Mouse (Mus musculus) forebrain, embryonic 14.5 days (tissue): Measurements from ENCODE around the gene Ncoa3. TPM values are rescaled to one million over a fixed set of nuclear protein-coding genes. Genes with fewer than 3 reads are reported as not detected.
"Not testable (repeated sequence)": the region's sequence is repeated elsewhere in the genome, so short reads cannot be mapped to it uniquely, and the experiment has no call there.

ENCODE experiments used
- ATAC-seq: fragments of 200-750 bp; cut with Nextera tagmentation; 2 replicates; pipeline ENCODE4 v1.8.0; 2017; ENCODE audit warnings: mild to moderate bottlenecking, moderate library complexity
- DNase-seq: peaks from one replicate; pipeline ENCODE4 v3.0.0-alpha.2; 2015; ENCODE audit warnings: low spot score
- H3K27ac ChIP-seq: fragments of 300-500 bp; sonication (generic); 2 replicates; pipeline ENCODE4 v1.5.1; 2014; ENCODE audit warnings: low read depth, mild to moderate bottlenecking, control low read depth, low read length, moderate library complexity
- H3K27me3 ChIP-seq: fragments of 300-500 bp; sonication (generic); replicated peaks from 2 replicates; pipeline ENCODE4 v1.6.1; 2014; ENCODE audit warnings: low read length, control low read depth, mixed read lengths; ENCODE audit not compliant: control insufficient read depth, insufficient read depth
- H3K36me3 ChIP-seq: fragments of 300-500 bp; sonication (generic); 2 replicates; pipeline ENCODE4 v1.6.1; 2014; ENCODE audit warnings: low read length, control low read depth; ENCODE audit not compliant: control insufficient read depth, insufficient read depth
- H3K4me1 ChIP-seq: fragments of 300-500 bp; sonication (generic); 2 replicates; pipeline ENCODE4 v1.6.1; 2014; ENCODE audit warnings: antibody characterized with exemption, low read length, control low read depth; ENCODE audit not compliant: control insufficient read depth, insufficient read depth
- H3K4me2 ChIP-seq: fragments of 300-500 bp; sonication (generic); 2 replicates; pipeline ENCODE4 v1.6.1; 2014; ENCODE audit warnings: mild to moderate bottlenecking, control low read depth, low read length
- H3K4me3 ChIP-seq: fragments of 300-500 bp; sonication (generic); 2 replicates; pipeline ENCODE4 v1.5.1; 2014; ENCODE audit warnings: low read depth, low read length, control low read depth
- H3K9ac ChIP-seq: fragments of 300-500 bp; sonication (generic); 2 replicates; pipeline ENCODE4 v1.6.1; 2014; ENCODE audit warnings: mild to moderate bottlenecking, low read length, control low read depth, moderate library complexity
- H3K9me3 ChIP-seq: fragments of 300-500 bp; sonication (generic); replicated peaks from 2 replicates; pipeline ENCODE4 v1.6.1; 2016; ENCODE audit warnings: low read length, control low read depth, mixed read lengths; ENCODE audit not compliant: control insufficient read depth
- WGBS: fragments of 180-500 bp; shearing (Covaris S2); extraction: QIAGEN DNeasy Blood & Tissue Kit; methylation state at CpG from one replicate; pipeline ENCODE4 v1.1.7; 2014; 5-methylcytosine and 5-hydroxymethylcytosine counted together
- polyA plus RNA-seq: library from polyadenylated mRNA; unstranded; fragments of >200 nt; fragmentation: Nextera tagmentation; extraction: Ambion mirVana; gene quantifications from 2 replicates; pipeline ENCODE4 v1.2.1, GENCODE M21; 2014

Ncoa3 gene
- polyA plus RNA-seq, result 9.3 and 12.8 TPM in 2 replicates

GRCm38 (mm10) chr2:165992270-165993172 is at the start of gene Ncoa3:
Gene Ncoa3, plus strand, starts transcription at chr2:165992636.
- ATAC-seq, result peak; percentile 99
- peak within 1 kb of the TSS; percentile 78 for H3K27ac ChIP-seq
- H3K9me3 ChIP-seq, result no peaks in the 10 kb centered on the region
- H3K4me1 ChIP-seq, result peaks cover 6% of the 10 kb centered on the region
- H3K27me3 ChIP-seq, result no peaks in the 10 kb centered on the region
- H3K4me2 ChIP-seq, result peak within 1 kb of the TSS; percentile 90
- 3% methylated on average over 82 of the region's 103 CpGs for WGBS
- peak within 1 kb of the TSS; percentile 91 for H3K9ac ChIP-seq
- peak; percentile 97 for DNase-seq
- H3K4me3 ChIP-seq, result peak within 1 kb of the TSS; percentile 95
- no peaks in the 10 kb centered on the region for H3K36me3 ChIP-seq

DNA sequence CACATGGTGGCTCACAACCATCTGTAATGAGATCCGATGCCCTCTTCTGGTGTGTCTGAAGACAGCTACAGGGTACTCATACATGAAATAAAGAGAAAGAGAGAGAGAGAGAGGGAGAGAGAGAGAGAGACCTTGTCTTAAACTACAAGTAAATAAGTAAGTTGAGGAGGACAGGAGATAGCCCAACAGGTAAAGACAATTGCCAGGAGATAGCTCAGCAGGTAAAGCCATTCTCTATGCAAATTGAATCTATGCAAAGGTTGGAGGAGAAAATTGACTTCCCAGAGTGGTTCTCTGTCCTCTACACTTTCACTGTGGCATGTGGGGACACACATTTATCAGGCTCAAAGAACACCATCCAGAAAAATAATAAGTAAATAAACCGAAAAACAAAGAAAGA is 49.3 kb upstream of the Ncoa3 start:
- WGBS, result 94% methylated on average over 2 of the region's 2 CpGs
- H3K9ac ChIP-seq, result no peak overlapping the region
- no peaks in the 10 kb centered on the region for H3K36me3 ChIP-seq
- no peaks in the 10 kb centered on the region for H3K9me3 ChIP-seq
- H3K27ac ChIP-seq, result no peak overlapping the region
- H3K4me3 ChIP-seq, result no peak overlapping the region
- no peak for ATAC-seq
- H3K4me1 ChIP-seq, result no peaks in the 10 kb centered on the region
- H3K27me3 ChIP-seq, result no peaks in the 10 kb centered on the region
- DNase-seq, result no peak
- no peak overlapping the region for H3K4me2 ChIP-seq

DNA sequence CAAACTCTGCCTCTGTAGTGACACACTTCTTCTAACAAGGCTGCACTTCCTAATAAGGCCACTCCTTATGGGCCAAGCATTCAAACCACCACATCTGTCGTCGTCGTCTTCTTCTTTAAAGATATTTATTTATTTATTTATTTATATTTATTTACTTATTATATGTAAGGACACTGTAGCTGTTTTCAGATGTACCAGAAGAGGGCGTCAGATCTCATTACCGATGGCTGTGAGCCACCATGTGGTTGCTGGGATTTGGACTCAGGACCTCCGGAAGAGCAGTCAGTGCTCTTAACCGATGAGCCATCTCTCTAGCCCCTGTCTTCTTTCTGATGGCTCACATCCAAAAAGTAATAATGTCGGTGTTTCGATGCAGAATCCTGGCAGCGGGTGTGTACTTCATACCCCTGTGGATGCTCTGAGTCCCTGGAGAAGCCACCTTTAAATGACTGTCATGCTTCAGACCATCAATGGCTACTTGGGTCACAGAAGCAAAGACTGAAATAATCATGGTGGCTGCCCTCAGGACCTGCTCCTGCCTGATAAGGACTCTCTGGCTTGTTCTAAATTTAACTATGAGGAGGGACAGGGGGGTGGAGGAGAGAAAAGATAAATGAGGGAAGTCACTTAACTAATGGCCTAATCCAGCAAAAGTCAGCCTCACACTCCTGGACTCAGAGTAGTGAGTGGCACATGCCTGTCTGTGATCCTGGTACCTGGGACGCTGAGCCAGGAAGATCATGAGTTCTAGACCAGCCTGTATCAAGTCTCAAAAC is 47.7 kb upstream of the Ncoa3 start:
- Histone ChIP-seq H3K27me3 (no peaks in the 10 kb centered on the region), H3K36me3 (no peaks in the 10 kb centered on the region), H3K9ac (no peak overlapping the region), H3K27ac (no peak overlapping the region), H3K4me3 (no peak overlapping the region), H3K4me1 (no peaks in the 10 kb centered on the region), H3K4me2 (no peak overlapping the region), H3K9me3 (no peaks in the 10 kb centered on the region)
- WGBS, result 77% methylated on average over 11 of the region's 11 CpGs
- no peak for ATAC-seq
- no peak for DNase-seq

- 82% methylated on average over 1 of the region's 1 CpGs for WGBS
- no peaks in the 10 kb centered on the region for H3K9me3 ChIP-seq
- H3K9ac ChIP-seq, result no peak overlapping the region
- H3K27me3 ChIP-seq, result no peaks in the 10 kb centered on the region
- H3K27ac ChIP-seq, result no peak overlapping the region
- ATAC-seq (no peak), DNase-seq (no peak)
- H3K4me1 ChIP-seq, result no peaks in the 10 kb centered on the region
- H3K4me3 ChIP-seq, result no peak overlapping the region
- no peak overlapping the region for H3K4me2 ChIP-seq
- no peaks in the 10 kb centered on the region for H3K36me3 ChIP-seq
These were observed 46.3 kb upstream of the Ncoa3 start for GRCm38 (mm10) chr2:165946046-165946564.

DNA sequence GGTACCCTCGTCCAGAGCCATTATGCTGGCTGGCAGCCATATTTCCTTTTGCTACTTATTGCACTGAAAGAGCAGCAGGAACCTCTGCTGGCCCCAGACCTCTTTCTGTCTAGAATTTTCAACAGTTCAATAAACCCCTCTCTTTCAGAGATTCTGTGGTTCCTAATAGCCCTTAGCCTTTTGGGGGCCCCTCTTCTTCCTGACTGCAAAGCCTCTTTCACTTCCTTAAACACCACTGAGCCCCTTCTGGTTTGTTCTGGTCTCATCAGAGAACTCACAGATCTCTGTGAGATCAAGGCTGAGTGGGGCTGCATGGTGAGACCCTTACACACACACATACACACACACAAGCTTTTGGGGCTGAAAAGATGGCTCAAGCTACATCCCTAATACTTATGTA is 44.4 kb upstream of the Ncoa3 start:
- WGBS, result 39% methylated on average over 1 of the region's 1 CpGs
- no peak for DNase-seq
- H3K27me3 ChIP-seq, result no peaks in the 10 kb centered on the region

DNA sequence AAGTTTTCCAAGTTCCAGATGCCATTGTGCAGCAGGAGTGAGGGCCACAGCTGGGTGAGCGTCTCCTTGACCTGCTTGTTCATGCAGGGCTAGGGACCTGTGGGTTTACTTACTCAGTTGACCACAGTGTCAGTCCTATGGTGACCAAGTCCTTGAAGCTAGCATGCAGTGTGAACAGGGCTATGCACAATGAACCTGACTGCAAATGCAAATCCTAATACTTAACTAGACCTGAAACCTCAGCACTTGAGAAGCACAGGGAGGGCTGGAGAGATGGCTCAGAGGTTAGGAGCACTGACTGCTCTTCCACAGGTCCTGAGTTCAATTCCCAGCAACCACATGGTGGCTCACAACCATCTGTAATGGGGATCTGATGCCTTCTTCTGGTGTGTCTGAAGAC is 43.7 kb upstream of the Ncoa3 start:
- not testable (repeated sequence) for ATAC-seq, DNase-seq, H3K4me3 ChIP-seq, H3K9me3 ChIP-seq, H3K36me3 ChIP-seq, H3K27me3 ChIP-seq, H3K27ac ChIP-seq, H3K4me1 ChIP-seq, H3K4me2 ChIP-seq, H3K9ac ChIP-seq
- WGBS, result 63% methylated on average over 1 of the region's 1 CpGs

More for the DNA sequence above, 44.4 kb upstream of the Ncoa3 start:
- Histone ChIP-seq H3K4me2 (no peak overlapping the region), H3K9ac (no peak overlapping the region), H3K36me3 (no peaks in the 10 kb centered on the region), H3K4me3 (no peak overlapping the region), H3K4me1 (no peaks in the 10 kb centered on the region), H3K9me3 (no peaks in the 10 kb centered on the region), H3K27ac (no peak overlapping the region)
- no peak for ATAC-seq

GRCm38 (mm10) chr2:165949719-165950118 is 42.7 kb upstream of the Ncoa3 start:
- WGBS, result 60% methylated on average over 3 of the region's 3 CpGs
- DNase-seq, result no peak
- Histone ChIP-seq H3K9me3 (no peaks in the 10 kb centered on the region), H3K36me3 (no peaks in the 10 kb centered on the region), H3K27me3 (no peaks in the 10 kb centered on the region), H3K4me3 (no peak overlapping the region), H3K4me2 (no peak overlapping the region), H3K9ac (no peak overlapping the region), H3K4me1 (no peaks in the 10 kb centered on the region), H3K27ac (no peak overlapping the region)
- ATAC-seq, result no peak

GRCm38 (mm10) chr2:165951432-165952068 is 40.9 kb upstream of the Ncoa3 start:
- Histone ChIP-seq H3K36me3 (no peaks in the 10 kb centered on the region), H3K27ac (no peak overlapping the region), H3K4me1 (no peaks in the 10 kb centered on the region), H3K9ac (no peak overlapping the region), H3K27me3 (no peaks in the 10 kb centered on the region), H3K9me3 (no peaks in the 10 kb centered on the region), H3K4me2 (no peak overlapping the region), H3K4me3 (no peak overlapping the region)
- ATAC-seq (no peak), DNase-seq (no peak)
- WGBS, result 78% methylated on average over 12 of the region's 12 CpGs
